Mouse (Mus musculus) heart, adult 8-10 months (tissue): ENCODE results near the gene Mrtfa. TPM values are rescaled to one million over a fixed set of nuclear protein-coding genes. Genes with fewer than 3 reads are reported as not detected.

ENCODE experiments used
- DNase-seq: peaks from one replicate; pipeline ENCODE4 v3.0.0; 2022; ENCODE audit warnings: low spot score
- total RNA-seq, 4 experiments: library from RNA; stranded (reverse); gene quantifications; 2 replicates each; pipeline ENCODE4 v1.2.4; 2022

Gene Mrtfa
- total RNA-seq, 4 experiments from 2014 or later = 5.4 to 7.4 (median 6.7) TPM

DNA sequence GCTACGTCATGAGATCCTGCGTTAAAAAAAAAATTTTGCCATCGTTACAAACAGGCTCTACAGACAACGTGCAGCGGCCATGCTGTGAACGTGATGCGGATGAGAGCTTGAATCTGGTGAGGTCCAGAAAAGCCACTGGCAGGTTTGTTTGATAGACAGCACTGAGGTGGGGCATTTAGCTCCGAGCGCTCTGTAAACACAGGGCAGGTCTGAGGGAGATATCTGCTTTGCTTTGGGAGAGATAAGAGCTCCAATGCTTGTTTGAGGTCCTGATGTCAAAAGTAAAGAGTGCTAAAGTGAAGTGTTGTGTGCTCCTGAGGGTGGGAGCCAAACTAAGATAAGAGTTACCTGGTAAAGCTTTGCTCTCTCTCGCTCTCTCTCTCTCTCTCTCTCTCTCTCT, 6.6 kb upstream of the Mrtfa start:
- no peak for DNase-seq

DNA sequence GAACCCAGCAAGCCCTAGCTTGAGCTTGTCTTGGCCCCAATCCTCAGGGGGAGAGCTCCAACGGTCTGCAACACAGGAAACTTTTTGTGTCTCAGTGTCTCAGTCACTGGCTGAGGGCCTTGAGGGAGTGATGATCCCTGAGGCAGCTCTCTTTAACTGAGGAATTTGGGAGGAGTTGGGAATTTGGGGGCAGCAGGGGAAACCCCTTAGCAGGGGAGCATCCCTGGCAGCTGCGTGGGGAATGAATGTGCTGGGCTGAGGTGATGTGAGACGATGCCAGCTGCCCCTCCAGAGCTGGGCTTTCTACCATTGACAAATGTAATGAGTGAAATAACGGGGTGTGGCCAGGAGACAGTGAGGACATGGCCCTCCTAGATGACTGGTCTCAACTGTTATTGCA, 4.9 kb upstream of the Mrtfa start:
- DNase-seq = no peak

DNA sequence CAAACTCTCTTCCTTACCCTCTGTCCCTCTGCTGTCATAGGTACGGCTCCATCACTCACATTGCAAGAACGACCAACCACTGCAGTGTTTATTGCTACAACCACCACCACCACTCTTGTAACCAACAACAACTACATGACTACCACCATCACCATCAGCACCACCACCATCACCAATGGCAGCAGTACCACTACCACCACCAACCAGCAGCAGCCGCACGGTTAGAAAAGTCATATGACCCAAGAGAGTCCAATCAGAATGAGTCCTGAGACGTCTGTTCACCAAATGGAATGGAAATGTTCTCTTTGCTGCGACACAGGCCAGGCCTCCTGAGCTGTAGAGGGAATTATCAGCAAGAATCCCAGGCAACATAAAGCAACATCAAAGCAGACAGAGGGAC, 4.2 kb upstream of the Mrtfa start:
- DNase-seq = no peak

DNA sequence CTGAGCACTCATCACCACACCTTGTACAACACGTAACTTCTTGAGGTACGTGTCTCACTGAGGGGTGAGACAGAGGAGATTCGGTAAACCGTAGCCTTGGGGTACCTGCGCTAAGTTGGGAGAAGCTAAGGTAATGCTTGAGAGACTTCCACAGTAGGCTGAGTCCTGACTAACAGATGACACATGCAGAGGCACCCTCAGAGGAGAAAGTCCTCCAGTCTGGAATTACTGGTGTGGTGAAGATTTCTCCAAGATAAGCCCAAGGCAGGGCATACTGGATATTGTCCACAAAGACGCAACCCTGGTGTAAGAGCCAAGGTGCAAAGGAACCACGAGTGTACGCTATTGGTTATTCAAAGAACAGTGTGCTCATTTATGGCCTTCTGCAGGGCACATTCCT, 2.3 kb upstream of the Mrtfa start:
- DNase-seq = no peak

DNA sequence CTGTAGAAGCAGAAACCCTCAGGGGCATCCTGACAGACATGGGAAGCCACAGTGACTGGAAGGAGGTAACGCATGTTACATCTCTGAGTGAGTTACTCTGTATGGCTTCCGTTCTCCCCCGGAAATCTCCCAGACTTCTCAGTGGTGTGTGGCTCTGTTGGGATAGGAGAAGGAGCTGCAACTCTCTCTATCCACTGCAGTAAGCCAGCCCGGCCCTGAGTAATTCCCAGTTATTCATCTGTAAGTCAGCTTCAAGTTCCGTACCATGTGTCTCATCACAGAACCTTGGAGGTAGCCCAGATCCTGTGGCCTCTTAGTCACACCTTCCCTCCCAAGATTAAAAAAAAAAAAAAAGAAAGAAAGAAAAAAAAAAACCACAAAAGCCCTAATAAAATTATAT, 1.8 kb upstream of the Mrtfa start:
- no peak for DNase-seq

DNA sequence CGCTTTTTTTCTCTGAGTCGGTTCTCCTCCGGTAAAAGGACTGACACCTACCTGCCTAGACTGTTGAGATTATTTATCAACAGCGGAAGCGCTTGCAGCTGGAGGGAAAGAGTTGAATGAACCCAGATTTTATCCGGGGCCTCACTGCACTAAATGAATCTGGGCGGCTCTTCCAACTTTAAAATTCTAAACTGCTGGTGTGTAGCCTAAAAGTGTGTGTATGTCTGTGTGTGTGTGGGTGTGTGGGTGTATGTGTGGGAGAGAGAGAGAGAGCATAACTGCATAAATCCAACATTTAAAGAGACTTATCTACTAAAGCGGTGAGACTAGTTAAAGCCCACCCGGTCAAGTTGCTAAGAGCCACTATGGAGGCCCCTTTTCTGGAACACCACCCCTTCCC, 746 bp upstream of the Mrtfa start:
- no peak for DNase-seq

DNA sequence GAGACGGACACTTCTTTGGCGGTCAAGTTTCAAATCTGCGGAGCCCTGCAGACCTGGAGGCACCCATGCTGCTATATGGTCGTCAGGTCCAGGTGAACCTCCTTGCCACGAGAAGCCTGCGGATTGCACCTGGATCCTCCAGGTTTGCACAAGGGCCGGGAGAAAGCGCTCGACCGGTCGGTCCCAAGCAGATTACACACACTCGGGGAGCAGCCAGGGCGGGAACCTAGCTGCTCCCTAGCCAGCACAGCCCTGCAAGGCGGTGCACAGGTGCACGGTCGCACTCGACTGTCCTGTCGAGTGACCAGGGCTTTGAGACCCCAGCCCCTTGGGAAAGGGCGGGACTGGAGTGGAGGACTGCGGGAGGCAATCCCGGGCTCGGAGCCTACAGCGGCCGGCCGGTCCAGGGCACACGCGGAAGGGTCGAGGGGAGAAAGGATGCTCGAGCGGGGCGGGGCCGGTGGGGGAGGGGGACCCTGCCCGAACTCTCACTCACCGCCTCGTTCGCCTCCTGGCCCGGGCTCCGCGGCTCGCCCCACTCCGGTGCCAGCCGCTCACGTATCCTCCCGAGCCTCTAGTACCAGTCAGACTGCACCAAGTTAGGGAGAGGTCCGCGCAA, 437 bp downstream of the Mrtfa start:
- no peak for DNase-seq

DNA sequence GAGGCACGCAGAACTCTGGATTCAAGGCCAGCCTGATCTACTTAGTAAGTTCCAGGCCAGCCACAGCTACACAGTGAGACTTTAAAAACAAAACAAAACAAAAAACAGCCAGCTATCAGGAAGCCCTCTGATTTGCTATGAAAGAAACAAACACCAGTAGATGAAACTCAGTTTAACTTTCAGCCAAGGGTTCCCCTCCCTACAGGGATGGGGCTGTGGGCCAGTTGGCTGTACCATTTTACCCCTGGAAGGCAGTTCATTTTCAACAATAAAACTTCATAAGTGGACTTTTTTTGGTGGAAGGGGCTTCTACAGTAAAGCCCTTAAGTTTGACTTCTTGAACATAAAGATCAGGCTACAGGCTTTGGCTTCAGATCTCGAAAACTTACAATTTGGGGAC, 1.5 kb downstream of the Mrtfa start:
- DNase-seq = peak; percentile 40

DNA sequence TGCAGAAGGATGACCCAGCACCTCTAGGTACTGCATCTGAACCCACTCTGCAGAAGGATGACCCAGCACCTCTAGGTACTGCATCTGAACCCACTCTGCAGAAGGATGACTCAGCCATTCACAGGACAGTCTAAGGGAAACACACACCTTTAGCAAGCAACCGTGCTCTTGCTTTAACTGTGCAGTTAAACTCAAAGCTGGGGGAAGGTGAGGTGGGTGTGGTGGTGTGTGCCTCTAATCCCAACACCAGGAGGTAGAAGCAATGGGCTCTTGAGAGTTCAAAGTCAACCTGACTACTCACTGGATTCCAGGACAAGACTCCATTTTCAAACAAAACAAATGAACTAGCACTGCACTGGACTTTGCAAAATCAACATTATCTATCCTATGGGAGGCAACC, 5.6 kb downstream of the Mrtfa start:
- no peak for DNase-seq

DNA sequence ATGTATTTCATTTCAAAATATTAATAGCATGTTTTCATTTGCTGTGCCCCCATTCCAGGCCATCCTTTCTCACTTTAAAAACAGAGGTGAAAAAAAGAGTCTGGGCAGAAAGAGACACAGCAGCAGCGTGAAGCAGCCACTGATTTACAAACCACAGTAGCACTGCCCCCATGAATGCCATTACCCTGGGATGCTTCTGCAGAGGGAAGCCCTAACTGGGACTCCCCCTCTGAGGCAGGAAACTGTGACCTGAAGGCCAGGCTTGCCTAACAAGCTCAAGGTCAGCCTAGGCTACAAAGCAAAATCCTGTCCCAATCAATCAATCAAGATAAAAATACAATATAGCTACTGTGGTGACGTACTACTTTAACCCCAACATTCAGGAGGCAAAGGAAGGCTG, 9.3 kb downstream of the Mrtfa start:
- DNase-seq = no peak

DNA sequence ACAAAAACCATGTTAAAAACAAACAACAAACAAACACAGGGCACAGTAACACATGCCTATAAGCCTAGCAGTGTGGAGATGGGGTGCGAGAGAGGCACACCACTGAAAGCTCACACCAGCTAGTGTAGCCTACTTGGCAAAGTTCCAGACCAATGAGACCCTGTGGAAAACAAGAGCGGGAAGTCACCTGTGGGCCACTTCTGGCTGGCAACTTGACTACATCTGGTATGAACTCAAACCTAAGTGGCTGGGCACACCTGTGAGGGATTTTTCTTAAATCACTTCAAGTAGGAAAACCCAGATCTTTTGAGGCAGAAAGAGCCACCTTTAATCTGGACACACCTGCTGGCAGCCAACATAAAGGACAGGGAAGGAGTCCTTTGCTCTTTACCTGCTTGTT, 11.0 kb downstream of the Mrtfa start:
- no peak for DNase-seq

DNA sequence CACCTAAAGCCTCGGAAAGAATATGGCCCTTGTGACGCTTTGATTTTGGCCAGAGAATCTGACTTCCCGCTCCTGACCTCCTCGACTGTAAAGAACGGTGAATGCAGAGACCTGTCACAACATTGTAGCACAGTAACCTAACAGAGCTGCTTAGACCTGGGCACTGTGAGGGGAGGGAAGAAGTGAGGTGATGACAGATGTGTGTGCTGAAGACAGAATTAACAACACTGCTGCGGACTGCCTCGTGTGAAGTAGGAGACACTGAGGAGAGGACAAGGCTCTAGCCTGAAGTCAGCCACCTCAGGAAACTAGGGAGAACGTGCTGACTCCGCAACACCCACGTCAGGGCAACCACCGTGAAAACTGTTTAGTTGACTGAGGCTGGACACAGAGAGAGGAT, 11.9 kb downstream of the Mrtfa start:
- no peak for DNase-seq

DNA sequence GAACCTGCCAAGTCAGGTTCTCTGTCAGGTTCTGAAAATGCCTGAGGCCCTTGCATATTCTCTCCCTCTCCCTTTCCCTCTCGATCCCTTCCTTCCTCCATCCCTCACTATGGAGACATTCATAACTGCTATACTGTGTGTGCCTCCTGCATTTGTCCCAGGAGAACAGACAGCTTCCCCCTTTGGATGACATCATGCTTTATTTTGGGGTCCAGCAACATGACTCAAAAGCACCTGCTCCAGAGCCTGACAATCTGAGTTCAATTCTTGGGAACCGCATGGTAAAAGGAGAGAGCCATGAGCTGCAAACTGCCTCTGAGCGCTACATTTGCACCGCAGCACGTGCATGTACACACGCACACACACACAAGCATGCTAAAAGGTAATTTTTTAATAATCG, 12.7 kb downstream of the Mrtfa start:
- no peak for DNase-seq

DNA sequence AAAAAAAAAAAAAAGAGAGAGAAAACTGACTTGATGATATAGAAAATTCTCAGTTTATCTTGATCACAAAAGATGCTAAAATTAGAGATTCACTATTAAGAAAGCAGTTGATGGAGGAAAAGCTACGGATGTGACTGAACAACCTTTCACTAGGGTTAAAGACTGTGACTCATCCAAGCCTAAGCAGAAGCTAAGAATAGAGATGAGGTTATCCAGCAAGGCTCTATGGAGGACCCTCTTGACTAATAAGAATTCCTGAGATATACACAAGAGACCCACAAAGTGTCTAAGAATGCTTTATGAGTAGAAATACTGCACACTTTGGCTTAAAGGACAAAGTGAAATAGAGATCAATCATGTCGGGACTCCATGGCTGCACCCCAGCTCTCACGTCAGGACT, 14.9 kb downstream of the Mrtfa start:
- DNase-seq = no peak

DNA sequence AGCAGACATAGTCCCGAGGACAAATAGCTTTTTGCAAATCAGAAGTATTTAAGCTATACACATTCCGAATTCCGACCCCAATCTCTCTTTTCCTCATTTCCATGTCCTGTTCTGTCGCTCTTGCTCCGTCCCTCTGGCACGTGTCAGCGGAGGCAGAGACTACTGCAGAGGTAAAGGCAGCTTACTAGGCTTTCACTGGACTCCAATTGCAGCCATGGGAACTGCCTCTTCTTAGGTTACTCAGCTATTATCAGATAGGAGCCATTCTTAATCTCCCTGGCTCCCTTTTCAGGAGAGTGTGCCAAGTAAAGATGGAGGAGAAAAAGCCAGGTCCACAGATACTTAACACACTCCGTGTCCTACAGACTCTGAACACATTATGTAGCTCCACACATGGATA, 18.3 kb downstream of the Mrtfa start:
- DNase-seq = no peak

DNA sequence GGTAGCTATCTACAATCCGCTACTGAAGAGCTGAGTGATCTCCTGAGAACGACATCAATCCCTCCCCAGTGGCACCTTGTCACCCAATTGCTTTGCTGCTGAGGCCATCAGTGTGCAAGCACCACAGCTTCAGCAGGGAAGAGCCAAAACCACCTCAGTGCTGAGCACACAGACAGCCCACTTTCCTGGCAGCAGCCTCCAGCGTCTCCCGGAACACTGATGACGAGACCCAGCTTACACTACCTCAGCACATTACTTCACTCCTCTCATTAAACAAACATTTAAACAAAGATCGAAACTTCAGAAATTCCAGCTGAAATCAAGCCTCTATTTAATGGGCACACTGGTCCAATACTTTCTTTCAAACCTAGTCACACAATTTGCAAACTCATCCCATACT, 21.8 kb downstream of the Mrtfa start:
- DNase-seq = no peak

DNA sequence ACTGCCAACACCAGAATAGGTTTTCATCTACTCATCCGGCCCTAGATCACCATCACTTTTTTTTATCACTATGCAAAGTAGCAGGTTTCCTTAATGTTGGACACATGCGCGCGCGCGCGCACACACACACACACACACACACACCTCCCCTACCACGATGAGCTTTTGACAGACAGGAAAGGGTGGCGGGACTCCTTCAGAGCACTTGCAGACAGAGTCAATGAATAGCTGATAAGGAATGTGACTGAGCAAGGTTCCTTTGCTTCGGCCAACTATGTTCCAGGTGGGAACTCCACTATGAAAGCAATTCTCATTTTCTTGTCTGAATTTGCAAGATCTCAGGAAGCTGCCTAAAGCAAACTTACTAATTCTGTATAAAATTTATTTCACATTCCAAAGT, 22.7 kb downstream of the Mrtfa start:
- DNase-seq = no peak

DNA sequence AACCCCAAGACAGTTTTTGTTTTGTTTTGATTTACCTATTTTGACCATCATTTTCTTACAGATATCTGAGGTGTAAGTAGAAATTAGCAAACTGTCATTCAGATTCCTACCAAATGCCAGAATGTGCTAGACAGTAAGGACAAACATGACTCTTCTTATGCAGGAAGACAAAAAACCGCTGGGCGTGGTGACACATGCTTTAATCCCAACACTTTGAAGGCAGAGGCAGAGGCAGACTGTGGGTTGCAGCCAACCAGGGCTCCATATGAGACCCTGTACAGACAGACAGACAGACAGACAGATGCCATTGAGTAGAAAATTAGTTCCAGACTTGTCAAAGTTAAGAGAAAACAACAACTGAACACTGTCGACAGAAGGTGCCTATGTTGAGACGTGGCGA, 24.3 kb downstream of the Mrtfa start:
- no peak for DNase-seq

DNA sequence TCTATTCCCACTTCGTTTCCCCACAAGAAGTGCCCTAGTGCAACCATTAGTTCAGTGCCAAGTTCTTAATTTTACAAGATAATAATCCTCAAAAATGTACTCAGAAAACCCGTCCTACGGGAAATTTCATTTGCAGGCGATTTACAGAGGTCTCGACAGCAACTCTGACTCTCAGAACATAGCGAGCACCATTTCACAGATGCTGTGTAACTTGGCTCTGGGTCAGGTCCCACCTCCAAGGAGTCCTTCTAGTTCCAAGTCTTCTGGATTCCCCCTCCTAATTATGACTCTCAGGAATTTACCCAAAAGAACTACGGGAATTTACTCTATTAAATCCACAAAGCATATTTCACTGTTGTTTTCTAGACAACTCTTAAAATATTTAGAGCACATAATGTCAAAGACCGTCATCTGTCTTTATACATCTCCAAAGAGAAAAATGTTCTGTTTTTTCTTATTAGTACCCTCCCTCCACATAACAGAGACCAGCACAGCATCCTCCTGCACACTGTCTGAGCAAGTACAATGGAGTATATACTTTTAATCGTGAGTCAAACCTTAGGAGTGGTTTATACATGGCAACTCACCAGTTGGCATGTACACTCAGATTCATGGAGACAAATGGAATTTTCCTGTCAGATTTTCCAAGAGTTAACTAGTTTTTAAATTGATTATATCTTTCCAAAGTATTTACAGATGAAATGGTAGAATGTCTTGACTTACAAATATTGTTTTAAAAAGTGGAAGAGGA, 25.8 kb downstream of the Mrtfa start:
- no peak for DNase-seq

DNA sequence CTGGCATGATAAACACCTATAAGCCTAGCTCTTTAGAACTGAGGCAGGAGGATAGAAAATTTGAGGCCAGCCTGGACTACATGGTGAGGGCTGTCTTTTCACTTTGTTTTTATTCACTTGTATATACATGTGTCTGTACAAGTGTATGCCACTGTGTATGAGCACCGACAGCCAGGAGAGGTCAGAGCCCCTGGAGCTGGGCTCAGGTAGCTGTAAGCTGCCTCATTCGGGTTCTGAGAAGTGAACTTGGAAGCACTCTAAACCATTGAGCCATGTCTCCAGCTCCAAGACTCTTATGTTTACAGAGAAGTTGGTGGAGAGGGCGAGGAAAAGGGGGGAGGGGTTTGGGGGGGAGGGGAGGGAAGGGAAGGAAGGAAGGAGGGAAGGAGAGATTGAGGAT, 29.0 kb downstream of the Mrtfa start:
- no peak for DNase-seq

DNA sequence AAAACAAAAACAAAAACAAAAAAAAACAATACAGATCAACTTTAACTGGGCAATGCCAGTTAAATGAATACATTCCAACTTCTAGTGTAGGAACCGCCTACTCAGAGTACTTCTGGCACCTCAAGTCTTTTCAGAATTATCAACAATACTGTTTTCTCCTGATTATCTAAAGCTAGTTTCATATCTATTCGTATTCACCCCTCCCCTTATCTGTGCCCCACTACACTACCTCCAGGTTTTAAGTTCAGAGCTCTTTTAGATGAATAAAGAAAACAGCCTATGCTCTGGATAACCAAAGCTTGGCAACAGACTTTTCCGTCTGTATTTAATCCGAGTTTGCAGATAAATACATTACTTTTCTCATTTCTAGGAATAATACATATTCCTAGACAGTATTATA, 29.9 kb downstream of the Mrtfa start:
- no peak for DNase-seq

DNA sequence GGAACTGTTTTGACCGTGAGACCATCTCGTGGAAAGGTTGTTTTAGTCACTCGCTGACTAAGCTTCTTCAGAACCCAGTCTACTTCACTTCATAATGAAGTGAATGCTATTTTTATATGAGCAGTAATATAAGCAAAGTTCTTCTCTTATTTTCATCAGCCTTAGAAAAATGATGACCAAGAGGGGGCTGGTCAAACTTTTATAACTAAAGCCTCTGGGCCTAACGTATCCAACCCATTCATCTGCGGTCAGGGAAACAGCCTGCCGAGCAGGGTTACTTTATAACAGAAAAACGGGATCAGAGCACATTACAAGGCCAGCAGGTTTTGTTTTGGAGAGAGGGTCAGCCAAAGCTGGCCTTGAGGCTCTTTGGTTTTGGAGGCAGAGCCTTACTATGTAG, 31.3 kb downstream of the Mrtfa start:
- DNase-seq = no peak

DNA sequence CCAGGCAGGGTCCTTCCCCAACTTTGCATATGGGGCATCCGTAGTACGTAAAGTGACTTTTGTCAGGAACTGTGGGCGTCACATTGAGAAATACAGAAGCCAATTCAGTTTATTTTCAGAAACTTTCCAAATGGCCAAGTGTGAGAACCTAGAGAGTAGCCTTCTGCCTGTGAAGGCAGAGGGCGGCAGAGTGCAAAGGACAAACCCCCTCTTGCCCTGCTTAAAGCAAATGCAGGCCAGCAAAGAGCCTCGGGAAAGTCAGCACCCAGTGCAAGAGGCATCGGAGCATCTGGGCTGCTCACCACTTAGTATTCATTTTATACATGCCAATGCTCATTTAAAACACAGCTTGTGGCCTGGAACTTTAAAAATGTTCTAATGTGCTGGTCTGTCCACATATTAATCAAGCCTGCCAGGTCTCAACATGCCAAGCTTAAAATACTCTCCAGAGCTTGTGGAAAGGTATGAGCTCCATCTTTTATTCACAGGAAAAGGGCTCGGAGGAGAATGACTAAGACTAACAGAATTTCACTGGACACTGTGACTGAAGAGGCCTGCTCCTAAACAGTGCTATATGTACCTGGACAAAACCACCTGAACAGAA, 31.9 kb downstream of the Mrtfa start:
- DNase-seq = no peak
